Mouse (Mus musculus): ENCODE measurements around the gene Fam76a.

Fam76a gene

DNA sequence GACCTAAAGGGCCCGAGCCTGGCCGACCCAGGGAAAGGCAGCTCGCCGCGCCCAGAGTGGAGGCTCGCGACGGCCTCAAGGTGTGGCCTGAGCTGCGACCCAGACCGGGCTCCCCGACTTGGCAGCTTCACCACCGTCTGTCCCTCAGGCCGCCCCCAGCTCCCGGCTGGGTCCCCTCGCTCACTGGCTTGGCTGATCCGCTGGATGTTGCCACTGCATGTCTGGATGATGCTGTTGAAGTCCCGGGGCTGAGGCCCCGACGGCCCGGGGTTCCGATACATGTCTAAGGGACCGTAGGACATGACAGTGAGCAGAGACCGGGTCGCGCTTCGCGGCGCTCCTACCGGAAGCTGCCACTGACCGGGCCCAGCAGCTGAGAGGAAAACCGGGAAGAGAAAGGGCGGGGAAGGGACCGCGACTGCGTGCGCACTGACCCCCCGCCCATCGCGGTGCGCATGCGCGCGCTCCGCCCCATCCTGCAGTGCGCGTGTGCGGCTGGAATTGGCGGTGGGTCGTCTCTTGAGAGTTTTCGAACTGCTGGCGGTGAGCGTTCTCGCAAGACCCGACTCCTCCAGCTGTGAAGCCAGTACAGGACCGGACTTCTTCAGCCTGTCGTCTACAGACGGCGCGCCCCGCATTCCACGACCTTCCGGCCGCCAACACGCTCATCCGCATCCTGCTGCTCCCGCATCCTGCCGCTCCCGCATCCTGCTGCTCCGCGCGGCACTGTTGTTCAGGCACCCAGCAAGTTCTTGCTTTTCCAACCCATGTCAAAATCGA is 38.1 kb downstream of the Fam76a start, which contains the start of gene Stx12:
Gene Stx12 (minus strand): TSS at position 446 of the 780 bp plus-strand sequence.
- peak; percentile 75 to 92 for DNase-seq (ENCODE audit: low spot score in 2 of 2)

DNA sequence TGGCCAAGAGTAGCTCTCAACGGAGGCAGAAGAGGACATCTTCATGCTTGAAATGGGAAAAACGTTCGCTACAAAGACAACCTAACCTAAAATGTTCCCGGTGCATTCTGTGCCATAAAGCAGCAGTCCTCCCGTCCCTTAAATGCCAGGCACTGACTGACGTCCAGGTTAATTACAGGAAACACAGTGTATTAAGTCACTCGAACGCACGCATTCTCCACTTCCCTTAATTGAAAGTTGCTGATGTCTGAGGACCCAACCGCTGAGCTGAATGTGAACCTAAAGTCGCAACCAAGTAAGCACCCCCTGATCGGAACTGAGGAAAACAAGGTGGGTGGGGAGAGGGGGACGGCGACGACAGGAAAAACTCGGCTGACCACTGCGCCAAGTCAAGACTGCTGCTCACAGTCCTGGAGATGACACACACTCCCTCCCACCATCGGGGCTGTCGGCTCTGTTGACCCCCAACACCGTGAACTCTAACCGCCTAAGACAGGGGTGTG is 38.7 kb downstream of the Fam76a start:
- DNase-seq (ENCODE audit: low spot score in 2 of 2): peak in 1 of 2 experiments; percentile 4

DNA sequence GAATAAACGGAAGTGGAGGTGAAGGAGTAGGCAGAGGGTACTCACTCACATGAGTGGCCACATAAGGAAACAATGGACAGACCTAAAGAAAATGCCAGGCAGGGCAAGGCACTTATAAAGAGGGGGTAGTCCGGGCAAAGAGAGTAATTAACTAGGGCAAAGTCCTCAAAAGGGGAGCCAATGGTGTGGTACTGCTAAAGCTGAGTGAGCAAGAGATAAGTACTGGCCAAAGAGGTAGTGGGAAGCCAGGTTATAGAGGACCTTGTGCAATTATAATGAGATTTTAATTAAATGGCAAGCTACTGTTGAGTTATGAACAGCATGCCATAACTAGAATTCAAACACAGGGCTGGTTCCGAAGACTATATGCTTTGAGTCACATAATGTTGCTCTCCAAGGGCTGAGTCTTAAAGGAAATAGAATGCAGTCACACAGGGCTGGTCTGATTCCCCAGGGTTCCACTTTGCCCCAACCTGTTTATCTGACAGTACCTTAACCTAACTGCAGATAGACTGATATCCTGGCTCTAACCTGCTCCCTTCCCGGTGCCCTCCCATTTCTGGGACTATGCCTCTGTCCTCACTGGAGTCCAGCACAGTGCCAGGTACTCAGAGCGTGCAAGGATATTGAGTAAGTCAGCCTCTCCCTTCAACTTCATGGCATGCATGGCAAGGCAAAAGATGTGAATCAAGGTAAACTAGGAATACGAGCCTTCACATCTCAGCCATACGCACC is 47.8 kb downstream of the Fam76a start:
- DNase-seq (ENCODE audit: low spot score in 2 of 2): no peak

DNA sequence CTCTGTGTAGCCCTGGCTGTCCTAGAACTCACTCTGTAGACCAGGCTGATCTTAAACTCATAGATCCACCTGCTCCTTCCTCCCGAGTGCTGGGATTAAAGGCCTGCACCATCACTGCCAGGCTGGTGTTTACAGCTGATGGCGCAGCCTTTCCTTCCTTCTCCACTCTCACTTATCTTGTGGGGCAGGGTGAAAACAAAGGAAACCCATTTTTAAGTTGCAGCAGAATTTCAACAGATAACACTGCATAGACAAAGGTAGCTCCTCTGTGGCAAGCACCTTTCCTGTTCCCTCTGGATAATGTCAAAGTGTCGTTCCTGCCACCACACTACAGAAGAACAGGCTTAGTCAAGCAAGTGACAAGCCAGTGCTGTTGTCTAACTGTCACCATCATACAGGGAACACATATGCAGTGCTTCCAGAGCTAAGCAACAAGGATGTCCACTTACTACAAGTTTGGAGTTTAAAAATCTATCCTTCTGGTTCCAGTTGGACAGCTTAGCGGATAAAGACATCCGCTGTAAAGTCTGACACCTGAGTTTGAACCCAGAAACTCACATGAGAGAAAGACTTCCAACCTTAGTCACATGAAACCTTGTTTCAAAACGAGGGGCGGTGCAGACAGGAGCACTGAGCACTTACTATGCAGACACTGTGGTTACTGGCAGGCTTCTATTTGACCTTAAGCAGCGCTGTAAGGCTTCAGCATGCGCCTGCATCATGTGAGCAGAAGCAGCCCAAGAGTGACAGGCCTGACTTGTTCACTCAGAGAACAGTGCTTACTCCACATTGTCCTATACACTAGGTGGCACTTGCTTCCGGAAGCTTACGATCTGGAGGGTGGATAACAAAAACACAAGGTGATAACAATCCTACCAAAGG is 48.6 kb downstream of the Fam76a start:
- no peak for DNase-seq (ENCODE audit: low spot score in 2 of 2)

DNA sequence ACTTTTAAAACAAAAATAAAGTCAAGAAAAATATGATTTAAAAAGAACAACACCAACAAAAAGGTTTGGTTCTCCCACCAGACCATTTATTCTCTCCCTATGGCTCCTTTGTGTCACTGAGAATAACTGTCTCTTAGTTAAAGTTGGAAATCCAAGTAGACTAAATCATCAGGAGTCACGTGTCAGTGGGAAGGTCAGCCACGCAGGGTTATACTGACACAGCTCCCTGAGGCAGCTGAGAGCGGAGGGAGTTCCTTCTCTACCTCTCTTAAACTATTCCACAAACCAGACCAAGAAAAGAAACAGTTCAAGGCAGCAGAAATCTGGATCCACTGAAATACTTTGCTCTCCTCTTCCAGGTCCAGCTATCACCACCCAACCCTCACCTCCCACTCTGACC is 51.2 kb downstream of the Fam76a start:
- no peak for DNase-seq (ENCODE audit: low spot score in 2 of 2)

DNA sequence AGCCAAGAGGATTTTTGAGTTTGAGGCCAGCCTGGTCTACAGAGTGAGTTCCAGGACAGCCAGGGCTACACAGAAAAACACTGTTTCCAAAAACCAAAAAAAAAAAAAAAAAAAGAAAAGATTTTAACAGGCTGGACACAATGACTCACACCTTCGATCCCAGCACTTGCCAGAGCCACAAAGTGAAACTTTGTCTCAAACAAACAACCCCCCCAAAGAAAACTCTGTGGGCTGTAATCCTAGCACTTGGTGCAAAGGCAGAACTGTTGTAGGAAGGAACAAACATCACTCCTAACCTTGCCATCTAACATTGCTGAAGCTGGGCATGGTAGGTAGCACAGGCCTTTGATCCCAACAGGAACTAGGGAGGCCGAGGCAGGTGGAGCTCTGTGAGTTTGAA is 57.5 kb downstream of the Fam76a start:
- no peak for DNase-seq (ENCODE audit: low spot score in 2 of 2)

DNA sequence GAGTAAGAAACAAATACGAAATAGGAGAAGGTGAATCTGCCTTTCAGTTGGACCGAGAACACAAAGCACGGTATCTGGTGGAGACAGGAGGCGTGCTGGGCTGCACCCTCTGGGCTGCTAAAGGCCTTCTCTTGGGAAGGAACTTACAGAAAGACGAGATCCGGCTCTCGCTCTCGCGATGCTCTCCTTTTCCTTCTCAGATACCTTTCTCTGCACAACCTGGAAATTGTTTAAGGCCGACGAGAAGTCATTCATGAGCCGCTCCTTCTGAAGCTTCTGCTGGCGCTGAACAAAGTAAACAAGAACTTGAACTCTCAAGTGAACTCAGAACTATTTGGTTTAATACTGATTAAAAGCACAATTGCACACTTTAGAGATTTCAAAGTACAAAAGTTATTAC is 59.3 kb downstream of the Fam76a start:
- no peak for DNase-seq (ENCODE audit: low spot score in 2 of 2)

DNA sequence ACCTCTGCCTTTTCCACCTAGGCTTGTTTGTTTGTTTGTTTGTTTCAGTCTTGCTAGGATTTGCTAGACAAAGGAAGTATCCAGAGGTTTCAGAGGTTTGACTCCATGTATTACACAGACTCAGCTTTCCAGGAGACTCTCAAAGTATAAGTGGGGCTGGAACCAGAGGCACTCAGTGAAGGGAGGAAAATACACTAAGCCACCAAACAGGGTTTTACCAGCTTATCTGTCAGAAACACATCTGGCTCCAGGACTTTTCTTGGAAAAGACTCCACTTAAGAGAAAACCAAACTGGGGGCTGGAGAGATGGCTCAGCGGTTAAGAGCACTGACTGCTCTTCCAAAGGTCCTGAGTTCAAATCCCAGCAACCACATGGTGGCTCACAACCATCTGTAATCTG is 61.5 kb downstream of the Fam76a start:
- no peak for DNase-seq (ENCODE audit: low spot score in 2 of 2)
